Mouse (Mus musculus): ENCODE data around the gene Vsir. TPM values are rescaled to one million over a fixed set of nuclear protein-coding genes. Genes with fewer than 3 reads are reported as not detected.
A peak's percentile ranks its signal among the peaks of the same experiment; 100 is the strongest.

The Vsir gene
- polyA plus RNA-seq, 1 experiment = 155 TPM

- H3K36me3 ChIP-seq (ENCODE audit: control insufficient read depth, insufficient read depth, low read length) = no peaks in the 10 kb centered on the region
- no peaks in the 10 kb centered on the region for H3K27me3 ChIP-seq (ENCODE audit: control insufficient read depth, insufficient read depth, low read length)
- H3K4me3 ChIP-seq (ENCODE audit: extremely low read depth, insufficient read depth, insufficient read length) = peak overlapping the region; percentile 20; the same call in 1 of the 2 replicates
- H3K27ac ChIP-seq (ENCODE audit: insufficient read depth, low read length) = peak overlapping the region; percentile 77
- 22% methylated on average over 7 of the region's 7 CpGs for WGBS
- TF ChIP-seq POLR2A (IDR thresholded peaks at IDR 0.05; ENCODE audit: low read depth, low read length) (no peak), CTCF (IDR thresholded peaks at IDR 0.05; ENCODE audit: extremely low read depth, insufficient read depth, insufficient read length, insufficient replicate concordance) (no peak)
- peaks cover 35% of the 10 kb centered on the region for H3K4me1 ChIP-seq (ENCODE audit: control insufficient read depth, insufficient read depth, insufficient read length)
- peak; percentile 59 to 86 for DNase-seq (ENCODE audit: low read depth in 1 of 2, low spot score in 2 of 2)
Observed at GRCm38 (mm10) chr10:60351761-60352455, 5.3 kb downstream of the Vsir start.

GRCm38 (mm10) chr10:60353241-60354002 is 6.8 kb downstream of the Vsir start:
- Histone ChIP-seq H3K27ac (ENCODE audit: insufficient read depth, low read length) (no peak overlapping the region), H3K4me3 (ENCODE audit: extremely low read depth, insufficient read depth, insufficient read length) (no peak overlapping the region), H3K27me3 (ENCODE audit: control insufficient read depth, insufficient read depth, low read length) (no peaks in the 10 kb centered on the region), H3K36me3 (ENCODE audit: control insufficient read depth, insufficient read depth, low read length) (peaks cover 3% of the 10 kb centered on the region; the same call in 1 of the 2 replicates), H3K4me1 (ENCODE audit: control insufficient read depth, insufficient read depth, insufficient read length) (peaks cover 30% of the 10 kb centered on the region)
- TF ChIP-seq CTCF (IDR thresholded peaks at IDR 0.05; ENCODE audit: extremely low read depth, insufficient read depth, insufficient read length, insufficient replicate concordance) (no peak), POLR2A (IDR thresholded peaks at IDR 0.05; ENCODE audit: low read depth, low read length) (no peak)
- no peak for DNase-seq (ENCODE audit: low read depth in 1 of 2, low spot score in 2 of 2)
- WGBS = 85% methylated on average over 5 of the region's 5 CpGs

- DNase-seq (ENCODE audit: low read depth in 1 of 2, low spot score in 2 of 2) = no peak
- peaks cover 28% of the 10 kb centered on the region for H3K4me1 ChIP-seq (ENCODE audit: control insufficient read depth, insufficient read depth, insufficient read length)
- H3K36me3 ChIP-seq (ENCODE audit: control insufficient read depth, insufficient read depth, low read length) = peaks cover 6% of the 10 kb centered on the region
- H3K4me3 ChIP-seq (ENCODE audit: extremely low read depth, insufficient read depth, insufficient read length) = no peak overlapping the region
- TF ChIP-seq POLR2A (IDR thresholded peaks at IDR 0.05; ENCODE audit: low read depth, low read length) (no peak), CTCF (IDR thresholded peaks at IDR 0.05; ENCODE audit: extremely low read depth, insufficient read depth, insufficient read length, insufficient replicate concordance) (no peak)
- WGBS = 92% methylated on average over 4 of the region's 4 CpGs
- H3K27ac ChIP-seq (ENCODE audit: insufficient read depth, low read length) = no peak overlapping the region
- H3K27me3 ChIP-seq (ENCODE audit: control insufficient read depth, insufficient read depth, low read length) = no peaks in the 10 kb centered on the region
Observed at GRCm38 (mm10) chr10:60354003-60354325, 7.3 kb downstream of the Vsir start.

- DNase-seq (ENCODE audit: low read depth in 1 of 2, low spot score in 2 of 2) = no peak
- no peaks in the 10 kb centered on the region for H3K27me3 ChIP-seq (ENCODE audit: control insufficient read depth, insufficient read depth, low read length)
- no peak overlapping the region for H3K27ac ChIP-seq (ENCODE audit: insufficient read depth, low read length)
- peaks cover 15% of the 10 kb centered on the region for H3K36me3 ChIP-seq (ENCODE audit: control insufficient read depth, insufficient read depth, low read length)
- TF ChIP-seq POLR2A (IDR thresholded peaks at IDR 0.05; ENCODE audit: low read depth, low read length) (no peak), CTCF (IDR thresholded peaks at IDR 0.05; ENCODE audit: extremely low read depth, insufficient read depth, insufficient read length, insufficient replicate concordance) (no peak)
- peaks cover 17% of the 10 kb centered on the region for H3K4me1 ChIP-seq (ENCODE audit: control insufficient read depth, insufficient read depth, insufficient read length)
- no peak overlapping the region for H3K4me3 ChIP-seq (ENCODE audit: extremely low read depth, insufficient read depth, insufficient read length)
- 90% methylated on average over 11 of the region's 11 CpGs for WGBS
Observed at GRCm38 (mm10) chr10:60354881-60355677, 8.4 kb downstream of the Vsir start.

- Histone ChIP-seq H3K36me3 (ENCODE audit: control insufficient read depth, insufficient read depth, low read length) (peaks cover 19% of the 10 kb centered on the region), H3K27me3 (ENCODE audit: control insufficient read depth, insufficient read depth, low read length) (no peaks in the 10 kb centered on the region), H3K4me1 (ENCODE audit: control insufficient read depth, insufficient read depth, insufficient read length) (peaks cover 6% of the 10 kb centered on the region; the same call in 1 of the 2 replicates), H3K27ac (ENCODE audit: insufficient read depth, low read length) (no peak overlapping the region), H3K4me3 (ENCODE audit: extremely low read depth, insufficient read depth, insufficient read length) (no peak overlapping the region)
- no peak for DNase-seq (ENCODE audit: low read depth in 1 of 2, low spot score in 2 of 2)
- WGBS = 94% methylated on average over 4 of the region's 4 CpGs
- TF ChIP-seq CTCF (IDR thresholded peaks at IDR 0.05; ENCODE audit: extremely low read depth, insufficient read depth, insufficient read length, insufficient replicate concordance) = no peak
- no peak for TF ChIP-seq POLR2A (IDR thresholded peaks at IDR 0.05; ENCODE audit: low read depth, low read length)
Observed at GRCm38 (mm10) chr10:60357441-60357840, 10.8 kb downstream of the Vsir start.

GRCm38 (mm10) chr10:60357901-60358300 is 11.2 kb downstream of the Vsir start:
- Histone ChIP-seq H3K4me3 (ENCODE audit: extremely low read depth, insufficient read depth, insufficient read length) (no peak overlapping the region), H3K27me3 (ENCODE audit: control insufficient read depth, insufficient read depth, low read length) (no peaks in the 10 kb centered on the region), H3K27ac (ENCODE audit: insufficient read depth, low read length) (no peak overlapping the region), H3K4me1 (ENCODE audit: control insufficient read depth, insufficient read depth, insufficient read length) (peaks cover 6% of the 10 kb centered on the region; the same call in 1 of the 2 replicates), H3K36me3 (ENCODE audit: control insufficient read depth, insufficient read depth, low read length) (peaks cover 19% of the 10 kb centered on the region)
- 95% methylated on average over 14 of the region's 14 CpGs for WGBS
- no peak for TF ChIP-seq POLR2A (IDR thresholded peaks at IDR 0.05; ENCODE audit: low read depth, low read length)
- no peak for TF ChIP-seq CTCF (IDR thresholded peaks at IDR 0.05; ENCODE audit: extremely low read depth, insufficient read depth, insufficient read length, insufficient replicate concordance)
- no peak for DNase-seq (ENCODE audit: low read depth in 1 of 2, low spot score in 2 of 2)

Data from spleen, adult 2 months (tissue).